Mouse (Mus musculus) cerebellum, adult 2 months (tissue): ENCODE measurements around the gene Ankrd2.

Experiments
- CTCF ChIP-seq: fragments of 200-500 bp; IDR thresholded peaks from 2 replicates; pipeline ENCODE4 v1.5.1; 2011; ENCODE audit warnings: low read depth, mild to moderate bottlenecking, control low read depth, low read length, moderate library complexity, borderline replicate concordance; ENCODE audit not compliant: insufficient read depth
- POLR2A ChIP-seq: fragments of 200-500 bp; IDR thresholded peaks from 2 replicates; pipeline ENCODE4 v1.6.1; 2011; ENCODE audit warnings: low read length, control low read depth, borderline replicate concordance; ENCODE audit not compliant: insufficient read depth

DNA sequence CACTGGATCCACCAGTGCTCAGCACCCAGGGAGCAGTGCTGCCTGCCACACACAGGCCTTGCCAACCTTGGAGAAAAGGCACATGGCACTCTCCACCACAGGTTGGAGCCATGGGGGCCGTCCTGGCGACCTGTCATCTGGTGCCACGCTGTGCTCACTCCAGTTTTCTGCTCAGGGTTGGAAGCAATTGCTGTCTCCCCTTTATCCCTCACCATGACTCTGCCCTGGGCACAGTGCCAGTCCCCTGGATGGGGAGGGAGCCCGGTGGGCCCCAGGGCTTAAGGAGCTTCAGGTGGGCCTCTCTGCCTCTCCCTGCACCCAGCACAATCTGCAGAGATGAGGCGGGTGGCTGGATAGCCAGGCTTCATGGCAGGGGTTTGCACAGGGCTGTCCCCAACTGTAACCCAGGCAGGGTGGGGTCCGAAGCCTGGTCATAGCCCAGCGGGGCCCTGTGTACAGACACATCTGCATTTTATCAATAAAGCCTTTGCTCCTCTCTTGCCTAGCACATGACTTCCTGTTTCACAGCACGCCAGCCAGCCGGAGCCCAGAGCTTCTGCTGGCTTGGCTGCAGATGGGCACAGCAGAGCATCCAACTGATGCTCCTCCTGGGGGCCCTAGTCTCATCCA is 1.5 kb upstream of the Ankrd2 start:
- TF ChIP-seq POLR2A (no peak), CTCF (no peak)
